8 mouse cellular contexts compared by ENCODE assay signal in genomic region chr17:44261594-44262202, GRCm38 (mm10).
DNase-seq lines count a peak whose midpoint lies in the region; ATAC-seq lines count a peak whose summit lies in the region.

No protein-coding gene starts in this region.

- H3K27ac ChIP-seq in liver, embryonic 11.5 days (ENCODE audit: low read depth, low read length) = no peak overlapping the region
- no peak overlapping the region for H3K27ac ChIP-seq in neural tube, embryonic 13.5 days (replicated peaks)

- no peak overlapping the region for H3K9ac ChIP-seq in liver, embryonic 11.5 days (ENCODE audit: low read depth, low read length)
- no peak overlapping the region for H3K9ac ChIP-seq in neural tube, embryonic 13.5 days

- H3K4me1 ChIP-seq in liver, embryonic 11.5 days (replicated peaks; ENCODE audit: control insufficient read depth, insufficient read depth, low read length) = no peaks in the 10 kb centered on the region
- H3K4me1 ChIP-seq in neural tube, embryonic 13.5 days (replicated peaks) = no peaks in the 10 kb centered on the region

- no peak overlapping the region for H3K4me3 ChIP-seq in liver, embryonic 11.5 days (ENCODE audit: low read depth, low read length)
- H3K4me3 ChIP-seq in neural tube, embryonic 13.5 days = no peak overlapping the region

- H3K4me2 ChIP-seq in liver, embryonic 11.5 days = no peak overlapping the region
- no peak overlapping the region for H3K4me2 ChIP-seq in neural tube, embryonic 13.5 days

- H3K27me3 ChIP-seq in liver, embryonic 11.5 days (replicated peaks; ENCODE audit: control insufficient read depth, insufficient read depth, low read length) = 0 out of 2 replicates have a peak, but pooled peaks cover 2% of the 10 kb centered on the region
- peaks cover 25% of the 10 kb centered on the region for H3K27me3 ChIP-seq in neural tube, embryonic 13.5 days

- H3K36me3 ChIP-seq in liver, embryonic 11.5 days (ENCODE audit: control insufficient read depth, insufficient read depth, low read length) = no peaks in the 10 kb centered on the region
- no peaks in the 10 kb centered on the region for H3K36me3 ChIP-seq in neural tube, embryonic 13.5 days

- H3K9me3 ChIP-seq in liver, embryonic 11.5 days (ENCODE audit: control insufficient read depth, low read length) = no peaks in the 10 kb centered on the region
- H3K9me3 ChIP-seq in neural tube, embryonic 13.5 days = no peaks in the 10 kb centered on the region

- DNase-seq in A20 (ENCODE audit: low read depth, low spot score) (peak; percentile 72), adipocyte (ENCODE audit: low spot score) (peak; percentile 86)
- peak; percentile 83 for DNase-seq in embryo, embryonic 10.5 days (ENCODE audit: low spot score)
- peak; percentile 55 to 73 for DNase-seq in gastrocnemius, postnatal 4 days (ENCODE audit: low spot score in 2 of 2)
- DNase-seq in kidney, postnatal 10 days = peak; percentile 87
- peak; percentile 48 for DNase-seq in liver, embryonic 11.5 days (ENCODE audit: low spot score)
- DNase-seq in thymus, postnatal 0 days (ENCODE audit: low spot score) = peak; percentile 70

- WGBS in liver, embryonic 11.5 days = 31% methylated on average over 9 of the region's 15 CpGs
- WGBS in neural tube, embryonic 13.5 days = 34% methylated on average over 9 of the region's 15 CpGs

- ATAC-seq in liver, embryonic 11.5 days (replicated peaks; ENCODE audit: low FRiP score) = no peak
- ATAC-seq in neural tube, embryonic 13.5 days (ENCODE audit: low read depth) = peak; percentile 90
